Mouse (Mus musculus): Measurements from ENCODE around the gene Tsc22d2.

Gene Tsc22d2

GRCm38 (mm10) chr3:58418724-58419705, 4.5 kb downstream of the Tsc22d2 start:
- in situ Hi-C loops (cut with MboI, MseI): loop anchor here (5.0 kb wide), 1 partner anchor 108 kb away; the partner anchor contains the start of genes Eif2a and Serp1

GRCm38 (mm10) chr3:58428861-58429260, 14.3 kb downstream of the Tsc22d2 start:
- in situ Hi-C loops (cut with MboI, MseI): no loop called here

GRCm38 (mm10) chr3:58434414-58434813, 19.9 kb downstream of the Tsc22d2 start:
- in situ Hi-C loops (cut with MboI, MseI): no loop called here

- in situ Hi-C loops (cut with MboI, MseI): no loop called here
These were observed 33.7 kb downstream of the Tsc22d2 start for GRCm38 (mm10) chr3:58448230-58448629.

- in situ Hi-C loops (cut with MboI, MseI): no loop called here
These were observed 35.0 kb downstream of the Tsc22d2 start for GRCm38 (mm10) chr3:58449487-58449886.

GRCm38 (mm10) chr3:58454414-58455205, 40.1 kb downstream of the Tsc22d2 start:
- in situ Hi-C loops (cut with MboI, MseI): no loop called here

GRCm38 (mm10) chr3:58455255-58455654, 40.7 kb downstream of the Tsc22d2 start:
- in situ Hi-C loops (cut with MboI, MseI): no loop called here

- in situ Hi-C loops (cut with MboI, MseI): no loop called here
These were observed 55.3 kb downstream of the Tsc22d2 start for GRCm38 (mm10) chr3:58469655-58470437.

GRCm38 (mm10) chr3:58475298-58475697, 60.8 kb downstream of the Tsc22d2 start:
- in situ Hi-C loops (cut with MboI, MseI): loop anchor here (25.0 kb wide), 1 partner anchor 613 kb away; no protein-coding TSS in a partner anchor

- in situ Hi-C loops (cut with MboI, MseI): loop anchor here (25.0 kb wide), 1 partner anchor 617 kb away; no protein-coding TSS in a partner anchor
These were observed 64.4 kb downstream of the Tsc22d2 start for GRCm38 (mm10) chr3:58478755-58479455.

GRCm38 (mm10) chr3:58485883-58486282, 71.4 kb downstream of the Tsc22d2 start:
- in situ Hi-C loops (cut with MboI, MseI): loop anchor here (25.0 kb wide), 1 partner anchor 624 kb away; no protein-coding TSS in a partner anchor

- in situ Hi-C loops (cut with MboI, MseI): loop anchor here (25.0 kb wide), 1 partner anchor 625 kb away; no protein-coding TSS in a partner anchor
These were observed 72.6 kb downstream of the Tsc22d2 start for GRCm38 (mm10) chr3:58487121-58487520.

GRCm38 (mm10) chr3:58487999-58488775, 73.7 kb downstream of the Tsc22d2 start:
- in situ Hi-C loops (cut with MboI, MseI): loop anchor here (25.0 kb wide), 1 partner anchor 626 kb away; no protein-coding TSS in a partner anchor

- in situ Hi-C loops (cut with MboI, MseI): loop anchor here (25.0 kb wide), 1 partner anchor 628 kb away; no protein-coding TSS in a partner anchor
These were observed 76.3 kb downstream of the Tsc22d2 start for GRCm38 (mm10) chr3:58490787-58491186.

GRCm38 (mm10) chr3:58493621-58494020, 79.1 kb downstream of the Tsc22d2 start:
- in situ Hi-C loops (cut with MboI, MseI): loop anchor here (25.0 kb wide), 1 partner anchor 631 kb away; no protein-coding TSS in a partner anchor

GRCm38 (mm10) chr3:58501961-58502360, 87.4 kb downstream of the Tsc22d2 start:
- in situ Hi-C loops (cut with MboI, MseI): no loop called here

- in situ Hi-C loops (cut with MboI, MseI): no loop called here
These were observed 89.3 kb downstream of the Tsc22d2 start for GRCm38 (mm10) chr3:58503720-58504333.

GRCm38 (mm10) chr3:58504676-58505075, 90.2 kb downstream of the Tsc22d2 start:
- in situ Hi-C loops (cut with MboI, MseI): no loop called here

Data from T-helper 1 cell (primary cell).